Mouse (Mus musculus): ENCODE measurements around the gene Cyp2c68.
"Not testable (repeated sequence)": the region's sequence is repeated elsewhere in the genome, so short reads cannot be mapped to it uniquely, and the experiment has no call there.

Gene Cyp2c68

GRCm38 (mm10) chr19:39740920-39741319 is at the start of gene Cyp2c68:
Gene Cyp2c68 (minus strand): TSS chr19:39741054.
- DNase-seq (ENCODE audit: inconsistent age in 2 of 2, low spot score in 1 of 2), result no peak

DNA sequence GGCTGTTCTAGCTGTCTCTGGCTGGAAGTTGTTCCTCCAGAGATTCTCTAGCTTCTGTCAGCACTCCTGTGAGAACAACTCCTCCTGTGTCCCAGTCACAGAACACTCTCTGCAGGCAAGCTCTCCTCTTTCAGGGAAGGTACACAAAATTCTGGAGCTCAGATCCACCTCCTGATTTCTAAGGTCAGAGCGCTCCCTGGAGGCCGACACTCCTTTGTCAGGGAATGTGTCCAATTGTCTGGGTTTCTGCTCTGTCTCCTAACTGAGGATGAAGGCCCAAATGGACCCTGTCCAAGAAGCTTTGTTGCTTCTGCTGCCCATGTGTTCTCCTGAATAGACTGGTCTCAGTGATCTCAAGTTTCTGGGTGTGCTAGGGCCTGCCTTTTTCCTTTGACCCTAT is 44.6 kb upstream of the Cyp2c68 start:
- not testable (repeated sequence) for DNase-seq (ENCODE audit: inconsistent age in 2 of 2, low spot score in 1 of 2)

DNA sequence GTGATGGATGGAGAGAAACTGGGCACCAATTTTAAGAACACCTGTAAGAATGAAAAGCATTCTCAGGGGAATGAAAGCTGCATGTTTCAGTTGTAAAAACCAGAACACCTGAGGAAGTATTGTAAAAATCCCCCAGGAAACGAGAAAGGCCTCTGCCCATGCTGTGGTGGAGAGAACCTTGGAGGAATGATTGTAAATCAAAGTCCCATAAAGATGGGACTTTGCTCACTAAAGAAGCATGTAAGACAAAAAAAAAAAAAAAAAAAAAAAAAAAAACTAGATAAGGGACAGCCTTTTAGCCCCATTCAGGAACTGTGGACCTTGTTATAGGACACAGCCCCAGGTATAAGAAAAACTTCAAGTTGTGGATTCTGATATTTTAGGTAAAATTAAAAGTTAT is 4.5 kb upstream of the Cyp2c68 start:
- no peak for DNase-seq (ENCODE audit: inconsistent age in 2 of 2, low spot score in 1 of 2)

DNA sequence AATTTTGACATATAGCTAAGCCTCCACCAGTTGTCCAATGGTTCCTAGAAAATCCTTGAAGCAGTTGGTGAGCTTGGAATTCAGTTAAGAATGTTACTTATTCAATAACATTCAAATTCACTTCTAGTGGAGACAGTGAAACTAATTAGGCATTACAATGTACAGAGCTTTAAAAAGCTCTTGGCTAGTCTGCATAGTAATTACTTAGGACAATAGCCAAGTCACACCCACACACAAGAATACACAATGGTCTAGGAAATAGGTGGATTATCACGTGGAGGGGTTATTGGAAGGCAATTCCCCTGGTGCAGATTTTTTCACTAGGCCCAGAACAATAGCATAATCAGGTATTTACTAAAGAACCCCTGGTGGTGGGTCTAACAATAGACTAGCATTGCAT is 3.5 kb upstream of the Cyp2c68 start:
- DNase-seq (ENCODE audit: inconsistent age in 2 of 2, low spot score in 1 of 2), result not testable (repeated sequence)

- not testable (repeated sequence) for DNase-seq (ENCODE audit: inconsistent age in 2 of 2, low spot score in 1 of 2)
Observed at GRCm38 (mm10) chr19:39711116-39711515, 29.7 kb downstream of the Cyp2c68 start.

GRCm38 (mm10) chr19:39665650-39666049 is 75.2 kb downstream of the Cyp2c68 start:
- DNase-seq (ENCODE audit: inconsistent age in 2 of 2, low spot score in 1 of 2), result not testable (repeated sequence)

GRCm38 (mm10) chr19:39652381-39652780 is 88.5 kb downstream of the Cyp2c68 start:
- no peak for DNase-seq (ENCODE audit: inconsistent age in 2 of 2, low spot score in 1 of 2)

GRCm38 (mm10) chr19:39648938-39649337 is 91.9 kb downstream of the Cyp2c68 start, which contains the start of gene Cyp2c67:
Gene Cyp2c67 (minus strand): TSS chr19:39649051.
- DNase-seq (ENCODE audit: inconsistent age in 2 of 2, low spot score in 1 of 2), result no peak

- no peak for DNase-seq (ENCODE audit: inconsistent age in 2 of 2, low spot score in 1 of 2)
Observed at GRCm38 (mm10) chr19:39647519-39647918, 93.3 kb downstream of the Cyp2c68 start.

GRCm38 (mm10) chr19:39644551-39644950 is 96.3 kb downstream of the Cyp2c68 start:
- DNase-seq (ENCODE audit: inconsistent age in 2 of 2, low spot score in 1 of 2), result not testable (repeated sequence)
